Mouse (Mus musculus) embryonic facial prominence, embryonic 10.5 days (tissue): Measurements from ENCODE around the gene Rbpj. TPM values are rescaled to one million over a fixed set of nuclear protein-coding genes. Genes with fewer than 3 reads are reported as not detected.

Source experiments
- DNase-seq: peaks from one replicate; pipeline ENCODE4 v3.0.0-alpha.2; 2017; ENCODE audit warnings: low spot score
- H3K27ac ChIP-seq: fragments of 300-500 bp; sonication (generic); replicated peaks from 2 replicates; pipeline ENCODE4 v1.5.1; 2016; ENCODE audit warnings: mild to moderate bottlenecking
- H3K27me3 ChIP-seq: fragments of 300-500 bp; sonication (generic); replicated peaks from 2 replicates; pipeline ENCODE4 v1.6.1; 2016; ENCODE audit warnings: low read depth, mild to moderate bottlenecking; ENCODE audit not compliant: poor library complexity, severe bottlenecking
- H3K36me3 ChIP-seq: fragments of 300-500 bp; sonication (generic); replicated peaks from 2 replicates; pipeline ENCODE4 v1.6.1; 2016; ENCODE audit warnings: mild to moderate bottlenecking, moderate library complexity
- H3K4me1 ChIP-seq: fragments of 300-500 bp; sonication (generic); 2 replicates; pipeline ENCODE4 v1.6.1; 2016
- H3K4me3 ChIP-seq: fragments of 300-500 bp; sonication (generic); 2 replicates; pipeline ENCODE4 v1.5.1; 2016; ENCODE audit warnings: mild to moderate bottlenecking, moderate library complexity
- H3K9me3 ChIP-seq: fragments of 300-500 bp; sonication (generic); 2 replicates; pipeline ENCODE4 v1.6.1; 2016; ENCODE audit warnings: mild to moderate bottlenecking
- WGBS: fragments of 180-500 bp; shearing (Covaris S2); methylation state at CpG from one replicate; pipeline ENCODE4 v1.1.7; 2016; 5-methylcytosine and 5-hydroxymethylcytosine counted together
- polyA plus RNA-seq: library from polyadenylated mRNA; unstranded; fragments of >200 nt; fragmentation: Nextera tagmentation; extraction: Ambion mirVana; gene quantifications from 2 replicates; pipeline ENCODE4 v1.2.1, GENCODE M21; 2016

Gene Rbpj
- polyA plus RNA-seq, 1 experiment from 2014 or later = 44.9 TPM

DNA sequence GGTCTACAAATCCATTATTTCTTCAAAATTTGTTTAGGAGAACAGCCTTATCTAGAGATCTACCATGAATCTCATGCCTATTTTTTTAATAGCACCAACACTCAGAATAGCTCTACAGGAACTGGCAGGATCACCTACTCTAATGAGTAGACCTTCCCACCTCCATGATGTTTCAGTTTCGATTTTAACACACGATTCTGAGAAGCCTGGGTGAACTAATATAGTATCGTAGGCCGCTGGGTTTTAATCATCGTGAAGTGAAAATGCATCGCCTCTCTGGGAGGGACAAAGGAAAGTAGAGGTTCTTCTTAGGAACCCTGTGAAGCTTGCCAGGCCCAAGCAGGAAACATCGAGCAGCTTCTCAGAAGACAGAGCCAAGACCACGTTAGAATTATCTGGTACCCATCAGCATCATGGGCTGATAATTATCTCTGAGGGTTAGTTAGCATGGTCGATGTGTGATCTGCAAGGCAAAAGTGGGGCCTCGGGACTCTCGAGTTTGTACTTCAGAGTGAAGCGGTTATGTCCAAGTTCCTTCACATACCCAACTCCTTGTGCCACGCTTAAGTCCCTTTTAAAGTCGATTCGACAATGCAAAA is 100.6 kb downstream of the Rbpj start:
- Histone ChIP-seq H3K27me3 (no peaks in the 10 kb centered on the region), H3K27ac (no peak overlapping the region), H3K4me1 (no peaks in the 10 kb centered on the region), H3K4me3 (no peak overlapping the region), H3K9me3 (no peaks in the 10 kb centered on the region), H3K36me3 (no peaks in the 10 kb centered on the region)
- 90% methylated on average over 15 of the region's 15 CpGs for WGBS
- DNase-seq = no peak

DNA sequence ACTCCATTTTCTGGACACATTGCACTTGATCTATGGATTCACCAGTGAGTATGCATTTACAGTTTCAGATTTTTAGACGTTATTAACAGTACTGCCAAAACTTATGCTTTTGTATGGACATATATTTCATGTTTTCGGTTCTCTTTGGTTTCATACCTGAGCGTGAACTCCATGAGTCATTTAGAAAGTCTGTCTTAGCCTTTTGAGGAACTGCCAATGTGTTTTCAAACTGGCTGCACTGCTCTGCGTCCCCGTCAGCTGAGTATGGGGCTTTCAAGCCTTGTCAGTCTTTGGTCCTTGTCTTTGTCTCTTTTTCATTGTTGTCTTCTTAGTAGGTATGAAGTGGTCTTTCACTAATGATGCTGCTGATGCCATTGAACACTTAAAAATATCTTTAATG is 106.5 kb downstream of the Rbpj start:
- 81% methylated on average over 5 of the region's 5 CpGs for WGBS
- H3K27ac ChIP-seq = no peak overlapping the region
- no peak overlapping the region for H3K4me3 ChIP-seq
- no peaks in the 10 kb centered on the region for H3K9me3 ChIP-seq
- H3K27me3 ChIP-seq = no peaks in the 10 kb centered on the region
- no peaks in the 10 kb centered on the region for H3K4me1 ChIP-seq
- no peak for DNase-seq
- no peaks in the 10 kb centered on the region for H3K36me3 ChIP-seq

DNA sequence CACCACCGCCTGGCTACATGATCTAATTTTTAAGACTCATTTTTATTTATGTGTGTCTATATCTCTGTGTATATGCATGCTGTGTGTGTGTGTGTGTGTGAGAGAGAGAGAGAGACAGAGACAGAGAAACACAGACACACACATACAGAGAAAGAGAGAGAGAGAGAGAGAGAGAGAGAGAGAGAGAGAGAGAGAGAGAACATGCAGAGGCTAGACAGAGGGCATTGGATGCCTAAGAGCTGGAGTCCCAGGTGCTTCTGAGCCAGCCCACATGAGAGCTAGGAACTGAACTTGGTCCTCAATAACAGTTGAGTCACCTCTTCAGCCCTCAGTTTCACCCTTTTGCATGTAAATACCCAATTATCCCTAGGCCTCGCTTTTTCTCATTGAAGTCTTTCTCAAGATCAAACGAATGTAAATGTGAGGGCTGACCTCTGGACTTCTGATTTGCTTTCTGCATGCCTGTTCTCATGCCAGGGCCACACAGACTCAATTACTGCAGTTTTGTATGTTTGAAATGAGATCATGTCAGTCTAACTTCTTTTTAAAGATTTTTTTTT is 109.0 kb downstream of the Rbpj start:
- H3K36me3 ChIP-seq = no peaks in the 10 kb centered on the region
- H3K27ac ChIP-seq = no peak overlapping the region
- no peaks in the 10 kb centered on the region for H3K9me3 ChIP-seq
- H3K4me3 ChIP-seq = no peak overlapping the region
- no peaks in the 10 kb centered on the region for H3K4me1 ChIP-seq
- no peak for DNase-seq
- WGBS = 68% methylated on average over 3 of the region's 3 CpGs
- H3K27me3 ChIP-seq = no peaks in the 10 kb centered on the region

DNA sequence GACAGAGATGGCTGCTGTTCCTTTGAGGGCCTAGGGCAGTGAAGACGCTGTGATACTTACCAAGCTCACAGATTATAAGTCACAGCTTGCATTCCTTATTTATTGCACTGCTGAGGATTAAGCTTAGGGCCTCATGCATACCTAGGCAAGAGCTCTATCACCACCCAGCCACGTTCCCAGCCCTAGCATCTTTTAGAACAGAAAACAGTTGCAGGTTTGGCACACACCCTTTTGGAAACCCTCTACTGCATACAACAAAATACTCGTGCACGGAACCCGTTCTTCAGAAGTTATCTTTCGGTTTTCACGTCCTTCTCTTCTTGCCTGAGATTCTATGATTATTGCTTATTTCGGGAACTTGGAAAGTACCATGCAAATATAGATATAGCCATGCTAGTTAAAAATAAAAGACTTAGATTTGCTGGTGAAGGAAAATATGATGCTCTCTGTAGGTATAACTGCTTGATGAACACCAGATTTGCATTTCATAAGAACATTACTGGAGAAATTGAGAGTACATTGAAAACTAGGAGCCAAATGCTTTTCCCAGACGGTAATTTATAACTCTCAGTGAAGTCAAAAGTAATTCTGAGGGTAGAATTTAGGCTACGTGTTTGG is 111.4 kb downstream of the Rbpj start:
- no peaks in the 10 kb centered on the region for H3K9me3 ChIP-seq
- 87% methylated on average over 10 of the region's 10 CpGs for WGBS
- H3K27ac ChIP-seq = no peak overlapping the region
- H3K27me3 ChIP-seq = no peaks in the 10 kb centered on the region
- H3K4me1 ChIP-seq = no peaks in the 10 kb centered on the region
- no peak for DNase-seq
- H3K4me3 ChIP-seq = no peak overlapping the region
- H3K36me3 ChIP-seq = no peaks in the 10 kb centered on the region

DNA sequence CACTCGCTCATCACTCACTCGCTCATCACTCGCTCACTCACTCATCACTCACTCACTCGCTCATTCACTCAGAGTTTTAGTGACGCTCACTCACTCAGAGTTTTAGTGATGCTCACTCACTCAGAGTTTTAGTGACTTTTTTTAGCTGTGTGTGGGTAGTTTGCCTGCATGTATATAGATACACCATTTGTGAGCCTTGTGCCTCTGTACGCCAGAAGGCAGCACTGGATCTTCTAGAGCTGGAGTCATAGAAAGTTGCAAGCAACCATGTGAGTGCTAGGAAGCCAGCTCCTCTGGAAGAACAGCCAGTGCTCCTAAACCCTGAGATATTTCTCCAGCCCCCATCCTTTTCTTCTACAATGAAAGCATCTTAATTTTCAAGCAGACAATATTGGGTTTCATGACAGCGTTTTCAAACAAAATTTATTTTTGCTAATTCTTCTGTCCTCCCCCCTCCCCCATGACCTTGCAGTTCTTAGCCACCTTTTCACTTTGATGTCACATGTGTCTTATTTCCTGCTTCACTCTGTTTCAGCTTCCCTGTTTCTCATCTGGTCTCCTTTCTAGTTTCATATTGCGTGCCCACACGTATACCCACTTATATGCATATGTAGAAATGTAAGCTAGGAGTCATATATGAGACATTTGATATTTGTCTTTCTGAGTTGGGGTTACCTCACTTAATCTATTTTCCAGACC is 118.3 kb downstream of the Rbpj start:
- Histone ChIP-seq H3K4me3 (no peak overlapping the region), H3K4me1 (peaks cover 9% of the 10 kb centered on the region), H3K27me3 (peaks cover 8% of the 10 kb centered on the region; the same call in 1 of the 2 replicates), H3K36me3 (no peaks in the 10 kb centered on the region), H3K9me3 (no peaks in the 10 kb centered on the region), H3K27ac (no peak overlapping the region)
- 88% methylated on average over 9 of the region's 9 CpGs for WGBS
- no peak for DNase-seq

DNA sequence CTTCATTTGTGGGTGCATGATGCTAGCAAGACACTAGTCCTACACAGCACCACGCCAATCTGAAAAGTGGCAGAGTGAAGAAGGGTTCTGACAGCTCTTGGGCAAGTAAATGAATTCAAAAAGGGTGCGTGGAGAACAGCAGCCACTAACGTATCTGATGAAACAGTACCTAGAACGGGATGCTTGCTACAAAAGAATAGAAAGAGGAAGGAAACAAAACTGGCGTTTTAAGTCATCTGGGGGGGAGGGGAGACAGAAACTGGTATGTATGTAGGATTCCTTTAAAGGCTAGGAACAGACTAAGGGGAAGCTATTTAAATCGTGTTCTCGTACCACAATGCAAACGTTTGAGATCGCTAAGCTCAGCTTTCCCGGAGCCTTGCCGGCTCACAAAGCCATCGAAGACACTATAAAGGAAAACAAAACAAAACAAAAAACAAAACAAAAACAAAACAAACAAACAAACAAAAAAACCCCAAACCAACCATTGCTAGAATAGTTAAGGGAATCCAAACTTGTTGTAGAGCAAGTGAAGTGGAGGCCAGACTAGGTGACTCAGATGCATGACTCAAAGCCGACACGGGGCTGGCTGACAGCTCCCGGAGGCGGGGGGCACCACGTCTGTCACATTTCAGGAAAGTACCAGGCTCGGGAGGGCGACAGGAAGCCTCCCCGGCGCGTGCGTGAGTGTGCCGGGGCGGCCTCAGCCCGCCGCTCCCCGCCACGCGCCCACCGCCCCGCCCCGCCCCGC is 122.6 kb downstream of the Rbpj start:
- Histone ChIP-seq H3K4me3 (peak overlapping the region; percentile 95), H3K27me3 (peaks cover 8% of the 10 kb centered on the region; the same call in 1 of the 2 replicates), H3K36me3 (no peaks in the 10 kb centered on the region), H3K4me1 (peaks cover 30% of the 10 kb centered on the region), H3K27ac (peak overlapping the region; percentile 97), H3K9me3 (no peaks in the 10 kb centered on the region)
- no peak for DNase-seq
- WGBS = 2% methylated on average over 34 of the region's 34 CpGs

DNA sequence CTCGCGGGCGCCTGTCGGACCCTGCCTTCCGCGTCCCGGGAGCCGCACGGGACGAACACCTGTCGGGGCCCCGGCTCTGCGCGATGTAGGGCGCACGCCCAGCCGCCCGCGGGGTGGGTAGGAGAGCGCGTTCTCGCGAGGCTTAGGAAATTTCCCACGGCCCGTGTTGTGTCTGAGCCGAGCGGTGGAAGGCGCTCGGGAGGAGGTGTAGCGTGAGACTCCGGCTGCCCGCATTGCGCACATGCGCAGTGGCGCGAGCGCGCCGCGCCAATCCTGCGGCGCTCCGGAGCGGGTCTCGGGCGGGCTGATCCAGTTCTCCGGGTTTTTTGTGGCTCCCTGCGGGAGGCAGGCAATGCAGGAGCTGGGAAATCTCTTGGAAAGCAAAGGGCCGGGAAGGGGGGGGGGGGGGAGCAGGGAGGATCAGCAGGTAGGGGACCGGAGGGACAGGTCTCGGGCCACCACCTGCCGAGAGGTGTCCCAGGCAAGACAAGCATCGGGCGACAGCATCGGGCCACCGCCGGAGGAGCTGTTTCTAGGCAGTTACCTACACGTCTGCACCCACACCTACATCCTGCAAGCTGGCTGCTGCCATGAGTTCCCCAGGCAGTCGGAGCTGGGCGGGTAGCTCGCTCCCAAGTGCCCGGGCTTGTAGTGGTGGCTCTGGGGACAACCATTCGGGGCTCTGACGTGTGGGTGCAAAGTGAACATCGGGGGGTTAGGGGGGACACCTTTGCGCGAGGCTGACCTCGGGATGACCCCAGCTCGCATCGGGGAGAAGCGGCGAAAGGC is 123.4 kb downstream of the Rbpj start:
- peak overlapping the region; percentile 97 for H3K27ac ChIP-seq
- H3K4me3 ChIP-seq = peak overlapping the region; percentile 95
- H3K27me3 ChIP-seq = peaks cover 8% of the 10 kb centered on the region; the same call in 1 of the 2 replicates
- peaks cover 35% of the 10 kb centered on the region for H3K4me1 ChIP-seq
- under 1% methylated on average over 72 of the region's 72 CpGs for WGBS
- peak; percentile 97 for DNase-seq
- no peaks in the 10 kb centered on the region for H3K9me3 ChIP-seq
- H3K36me3 ChIP-seq = no peaks in the 10 kb centered on the region

DNA sequence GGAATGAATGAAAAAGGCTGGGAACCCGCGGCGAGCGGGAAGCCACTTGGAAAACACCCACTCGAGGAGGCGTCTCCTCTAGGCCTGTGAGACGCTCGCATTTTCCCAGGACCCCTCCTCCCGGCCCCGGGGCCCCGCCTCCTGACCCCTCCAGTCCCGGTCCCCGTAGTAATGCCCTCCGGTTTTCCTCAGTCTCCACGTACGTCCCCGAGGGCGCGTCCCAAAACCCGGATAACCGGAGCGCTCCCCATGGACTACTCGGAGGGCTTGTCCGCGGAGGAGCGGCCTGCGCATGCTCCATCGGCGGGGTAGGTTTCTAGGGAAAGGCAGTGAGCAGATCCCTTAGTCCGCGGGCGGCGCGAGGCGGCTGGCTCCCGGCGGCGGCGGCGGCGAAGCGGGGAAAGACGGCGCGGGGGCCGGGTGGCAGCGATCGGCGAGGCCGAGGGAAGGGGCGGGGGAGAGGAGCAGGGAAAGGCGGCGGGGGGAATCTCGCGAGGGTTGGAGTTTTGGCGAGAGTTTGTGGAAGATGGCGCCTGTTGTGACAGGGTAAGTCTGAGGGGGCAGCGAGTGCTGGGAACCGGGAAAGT is 124.3 kb downstream of the Rbpj start:
- Histone ChIP-seq H3K36me3 (no peaks in the 10 kb centered on the region), H3K4me1 (peaks cover 36% of the 10 kb centered on the region), H3K27me3 (peaks cover 8% of the 10 kb centered on the region; the same call in 1 of the 2 replicates), H3K27ac (peak overlapping the region; percentile 97), H3K9me3 (no peaks in the 10 kb centered on the region), H3K4me3 (peak overlapping the region; percentile 95)
- peak; percentile 99 for DNase-seq
- WGBS = under 1% methylated on average over 59 of the region's 59 CpGs

DNA sequence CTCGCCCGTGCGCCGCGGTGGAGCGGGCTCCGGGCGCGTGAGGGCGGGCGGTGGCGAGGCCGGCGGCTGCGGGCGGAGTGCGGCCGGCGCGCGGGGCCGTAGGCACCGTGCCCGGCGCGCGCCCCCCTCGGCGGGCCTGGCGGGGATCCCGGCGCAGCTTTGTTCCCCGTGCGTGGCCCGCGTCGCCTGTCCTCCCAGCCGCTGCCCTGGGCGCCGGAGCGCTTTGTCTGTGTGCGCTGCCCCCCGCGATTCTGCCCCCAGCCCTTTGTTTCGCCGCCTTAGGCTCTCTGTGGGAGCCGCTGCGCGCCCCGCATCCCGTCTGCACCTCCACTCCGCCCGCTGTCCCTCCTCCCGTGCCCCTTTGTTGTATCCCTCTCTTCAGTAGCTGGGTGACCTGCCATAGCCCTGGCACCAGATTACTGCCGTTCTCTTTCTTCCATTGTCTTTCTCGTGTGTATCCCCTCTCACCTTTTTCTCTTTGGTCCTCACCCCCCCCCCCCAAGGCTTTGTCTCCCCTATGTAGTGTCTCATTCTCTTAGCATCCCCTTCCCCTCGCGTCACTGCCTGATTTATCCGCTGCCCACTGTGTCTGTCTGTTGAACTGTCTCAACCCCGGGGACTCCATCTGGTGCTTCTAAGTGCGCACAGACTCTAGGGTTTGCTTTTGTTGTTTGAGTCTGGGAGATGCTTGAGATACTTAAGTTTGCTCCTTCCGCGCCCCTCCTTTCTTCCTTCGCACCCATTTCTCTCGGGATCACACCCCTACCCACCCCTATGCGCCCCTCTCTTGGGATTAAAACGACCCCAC is 125.1 kb downstream of the Rbpj start:
- DNase-seq = peak; percentile 68
- Histone ChIP-seq H3K27me3 (peaks cover 8% of the 10 kb centered on the region; the same call in 1 of the 2 replicates), H3K27ac (peak overlapping the region; percentile 97), H3K9me3 (no peaks in the 10 kb centered on the region), H3K4me3 (peak overlapping the region; percentile 95), H3K4me1 (peaks cover 39% of the 10 kb centered on the region), H3K36me3 (no peaks in the 10 kb centered on the region)
- 5% methylated on average over 67 of the region's 67 CpGs for WGBS

DNA sequence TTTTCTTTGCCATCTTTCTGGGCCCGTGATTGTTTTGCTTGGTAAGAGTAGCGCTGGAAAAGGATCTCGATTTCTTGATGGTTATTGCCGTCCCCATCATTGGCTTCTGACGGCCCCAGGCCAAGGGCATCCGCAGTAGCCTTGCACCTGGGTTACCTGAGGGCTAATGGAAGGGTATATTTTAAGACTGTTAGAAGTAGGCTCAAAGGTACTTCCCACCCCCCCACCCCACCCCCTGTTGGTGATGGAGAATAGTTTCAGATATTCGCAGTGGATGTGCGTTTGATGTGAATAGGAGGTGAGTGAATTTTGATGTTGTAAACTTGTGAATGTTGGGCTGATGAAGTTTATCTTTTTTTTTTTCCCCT is 125.7 kb downstream of the Rbpj start:
- peak overlapping the region; percentile 97 for H3K27ac ChIP-seq
- H3K4me1 ChIP-seq = peaks cover 39% of the 10 kb centered on the region
- 2% methylated on average over 8 of the region's 8 CpGs for WGBS
- peak overlapping the region; percentile 95 for H3K4me3 ChIP-seq
- no peaks in the 10 kb centered on the region for H3K36me3 ChIP-seq
- DNase-seq = peak; percentile 43
- H3K9me3 ChIP-seq = no peaks in the 10 kb centered on the region
- peaks cover 6% of the 10 kb centered on the region; the same call in 1 of the 2 replicates for H3K27me3 ChIP-seq
